Mouse (Mus musculus) stomach, embryonic 14.5 days (tissue): ENCODE data around the gene Tnni2. TPM values are rescaled to one million over a fixed set of nuclear protein-coding genes. Genes with fewer than 3 reads are reported as not detected.

ENCODE experiments used
- ATAC-seq: fragments of 200-750 bp; cut with Nextera tagmentation; 2 replicates; pipeline ENCODE4 v1.8.0; 2017; ENCODE audit warnings: low read depth, moderate TSS enrichment; ENCODE audit not compliant: insufficient number of reproducible peaks, insufficient read depth, low FRiP score
- H3K27ac ChIP-seq: fragments of 300-500 bp; sonication (generic); 2 replicates; pipeline ENCODE4 v1.5.1; 2014; ENCODE audit warnings: mild to moderate bottlenecking, low read length, moderate library complexity, mixed read lengths
- H3K27me3 ChIP-seq: fragments of 300-500 bp; sonication (generic); 2 replicates; pipeline ENCODE4 v1.6.1; 2014; ENCODE audit warnings: low read length, control low read depth, mixed read lengths; ENCODE audit not compliant: control insufficient read depth, insufficient read depth
- H3K36me3 ChIP-seq: fragments of 300-500 bp; sonication (generic); 2 replicates; pipeline ENCODE4 v1.6.1; 2014; ENCODE audit warnings: mild to moderate bottlenecking, control low read depth, low read length, moderate library complexity, mixed read lengths; ENCODE audit not compliant: control insufficient read depth, insufficient read depth
- H3K4me1 ChIP-seq: fragments of 300-500 bp; sonication (generic); 2 replicates; pipeline ENCODE4 v1.6.1; 2014; ENCODE audit warnings: low read length, control low read depth, mixed read lengths; ENCODE audit not compliant: control insufficient read depth, insufficient read depth
- H3K4me2 ChIP-seq: fragments of 300-500 bp; sonication (generic); replicated peaks from 2 replicates; pipeline ENCODE4 v1.6.1; 2014; ENCODE audit warnings: low read depth, low read length, control low read depth
- H3K4me3 ChIP-seq: fragments of 300-500 bp; sonication (generic); 2 replicates; pipeline ENCODE4 v1.5.1; 2014; ENCODE audit warnings: low read depth, low read length, control low read depth
- H3K9ac ChIP-seq: fragments of 300-500 bp; sonication (generic); replicated peaks from 2 replicates; pipeline ENCODE4 v1.6.1; 2014; ENCODE audit warnings: low read depth, mild to moderate bottlenecking, control low read depth, low read length, moderate library complexity, mixed read lengths
- H3K9me3 ChIP-seq: fragments of 300-500 bp; sonication (generic); 2 replicates; pipeline ENCODE4 v1.6.1; 2016; ENCODE audit warnings: low read depth, low read length, control low read depth; ENCODE audit not compliant: control insufficient read depth
- WGBS: fragments of 180-500 bp; shearing (Covaris S2); extraction: QIAGEN DNeasy Blood & Tissue Kit; methylation state at CpG from one replicate; pipeline ENCODE4 v1.1.7; 2014; 5-methylcytosine and 5-hydroxymethylcytosine counted together
- polyA plus RNA-seq: library from polyadenylated mRNA; unstranded; fragments of >200 nt; fragmentation: Nextera tagmentation; extraction: Ambion mirVana; gene quantifications from 2 replicates; pipeline ENCODE4 v1.2.1, GENCODE M21; 2014

Tnni2 gene
- polyA plus RNA-seq, 1 experiment from 2014 or later: 4.6 TPM

DNA sequence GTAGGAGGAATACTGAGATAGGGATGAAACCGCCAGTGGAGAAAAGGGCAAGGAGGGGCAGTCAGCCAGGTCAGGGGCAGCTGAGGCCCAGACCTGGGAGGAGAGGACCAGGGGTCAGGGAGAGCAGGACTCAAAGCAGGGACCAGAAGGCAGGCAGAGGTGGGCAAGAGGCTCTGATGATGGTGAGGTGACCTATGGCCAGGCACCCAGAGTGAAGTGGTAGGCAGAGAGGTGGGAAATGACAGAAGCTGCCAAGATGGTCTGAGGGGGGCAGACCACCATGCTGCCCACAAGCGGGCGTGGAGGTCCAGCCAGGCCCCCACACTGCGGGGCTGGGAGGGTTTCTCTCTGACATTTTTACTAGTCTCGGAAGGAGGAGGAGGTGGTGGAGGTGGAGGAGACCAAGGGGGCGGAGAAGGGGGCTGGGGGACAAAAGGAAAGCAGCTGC, 29.8 kb downstream of the Tnni2 start:
- ATAC-seq: peak; percentile 38; the same call in 1 of the 2 replicates
- peak overlapping the region; percentile 74 for H3K9ac ChIP-seq
- peaks cover 3% of the 10 kb centered on the region; the same call in 1 of the 2 replicates for H3K36me3 ChIP-seq
- H3K4me2 ChIP-seq: peak overlapping the region; percentile 70
- peak overlapping the region; percentile 38 for H3K4me3 ChIP-seq
- H3K4me1 ChIP-seq: peaks cover 46% of the 10 kb centered on the region
- peak overlapping the region; percentile 97 for H3K27ac ChIP-seq
- H3K27me3 ChIP-seq: no peaks in the 10 kb centered on the region
- WGBS: 25% methylated on average over 6 of the region's 6 CpGs
- H3K9me3 ChIP-seq: no peaks in the 10 kb centered on the region

DNA sequence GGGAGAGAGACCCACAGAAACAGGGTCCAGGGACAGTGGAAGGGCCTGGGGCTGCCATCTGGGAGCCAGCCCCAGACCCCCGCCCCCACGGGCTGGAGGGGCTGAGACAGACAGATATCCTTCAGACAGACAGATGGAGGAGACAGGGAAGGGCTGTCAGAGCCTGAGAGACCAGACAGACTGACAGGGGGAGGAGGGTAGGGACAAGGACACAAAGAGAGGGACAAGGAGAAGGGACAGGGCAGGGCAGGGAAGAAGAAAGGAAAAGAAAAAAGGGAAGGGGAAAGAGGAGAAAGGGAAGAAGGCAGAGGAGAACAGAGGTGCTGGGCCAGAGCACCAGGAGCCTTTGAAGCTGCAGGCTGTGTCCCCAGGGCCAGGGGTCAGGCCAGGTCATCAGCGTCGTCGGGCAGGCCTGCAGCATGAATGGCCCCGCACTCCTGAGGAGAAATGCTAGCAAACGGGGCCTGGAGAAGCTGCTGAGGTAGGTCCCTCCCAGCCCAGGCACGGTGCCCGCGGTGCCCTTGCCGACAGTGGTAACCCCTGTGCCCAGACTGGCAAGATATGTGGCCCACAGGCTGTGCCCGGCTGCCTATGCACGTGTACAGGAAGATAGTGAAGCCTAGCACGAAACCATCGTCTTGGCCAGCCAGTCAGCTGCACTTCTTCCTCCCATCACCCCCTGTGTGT, 30.4 kb downstream of the Tnni2 start:
- peak overlapping the region; percentile 38 for H3K4me3 ChIP-seq
- H3K4me2 ChIP-seq: peak overlapping the region; percentile 70
- 29% methylated on average over 15 of the region's 15 CpGs for WGBS
- peak overlapping the region; percentile 74 for H3K9ac ChIP-seq
- no peak; the same call in 1 of the 2 replicates for ATAC-seq
- H3K4me1 ChIP-seq: peaks cover 49% of the 10 kb centered on the region
- H3K27me3 ChIP-seq: no peaks in the 10 kb centered on the region
- H3K9me3 ChIP-seq: no peaks in the 10 kb centered on the region
- peaks cover 3% of the 10 kb centered on the region; the same call in 1 of the 2 replicates for H3K36me3 ChIP-seq
- peak overlapping the region; percentile 97 for H3K27ac ChIP-seq

DNA sequence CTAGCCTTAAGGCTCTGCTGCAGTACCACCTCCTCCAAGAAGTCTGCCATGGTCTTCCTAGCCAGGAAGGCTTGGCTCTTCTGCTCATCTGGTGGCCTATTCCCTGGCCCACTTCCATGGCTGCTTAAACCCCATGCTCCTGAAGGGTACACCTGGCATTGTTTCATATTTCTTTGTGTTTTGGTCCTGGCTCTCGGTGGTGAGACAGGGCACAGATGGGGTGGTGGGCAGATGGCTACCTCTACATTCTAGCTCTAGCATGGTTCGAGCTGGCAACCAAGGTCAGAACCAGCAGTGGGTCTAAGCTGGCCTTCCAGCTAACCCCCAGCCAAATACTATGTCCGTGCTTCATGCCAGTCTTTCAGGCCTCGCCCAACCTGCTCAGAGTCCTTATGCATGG, 31.3 kb downstream of the Tnni2 start:
- ATAC-seq: no peak
- Histone ChIP-seq H3K4me3 (peak overlapping the region; percentile 38), H3K4me1 (peaks cover 52% of the 10 kb centered on the region), H3K27me3 (no peaks in the 10 kb centered on the region), H3K4me2 (peak overlapping the region; percentile 70), H3K9me3 (no peaks in the 10 kb centered on the region), H3K36me3 (peaks cover 5% of the 10 kb centered on the region; the same call in 1 of the 2 replicates), H3K9ac (peak overlapping the region; percentile 74), H3K27ac (peak overlapping the region; percentile 97)
- WGBS: 86% methylated on average over 4 of the region's 4 CpGs

DNA sequence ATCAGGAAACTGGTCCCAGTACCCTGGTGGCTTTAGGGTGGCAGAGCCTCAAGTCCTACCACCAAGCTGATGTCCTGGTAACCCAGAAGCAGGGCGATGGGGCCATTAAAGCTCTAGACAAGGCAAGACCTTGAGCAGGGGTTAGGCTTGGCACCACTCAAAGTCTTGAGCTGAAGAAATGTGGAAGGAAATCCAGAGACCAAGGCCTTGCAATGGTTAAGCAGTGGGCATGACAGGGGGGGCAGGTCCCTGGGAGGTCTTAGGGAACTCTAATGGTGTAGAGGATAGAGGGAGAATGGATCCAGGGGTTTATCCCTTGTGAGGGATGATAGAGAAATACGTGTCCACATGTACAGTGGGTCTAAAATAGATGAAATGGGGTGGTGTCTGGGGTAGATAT, 31.9 kb downstream of the Tnni2 start:
- 82% methylated on average over 2 of the region's 2 CpGs for WGBS
- no peaks in the 10 kb centered on the region for H3K9me3 ChIP-seq
- H3K4me2 ChIP-seq: peak overlapping the region; percentile 70
- no peaks in the 10 kb centered on the region for H3K27me3 ChIP-seq
- H3K4me3 ChIP-seq: peak overlapping the region; percentile 38
- H3K27ac ChIP-seq: peak overlapping the region; percentile 97
- peaks cover 53% of the 10 kb centered on the region for H3K4me1 ChIP-seq
- ATAC-seq: no peak
- H3K9ac ChIP-seq: peak overlapping the region; percentile 74
- peaks cover 5% of the 10 kb centered on the region; the same call in 1 of the 2 replicates for H3K36me3 ChIP-seq

DNA sequence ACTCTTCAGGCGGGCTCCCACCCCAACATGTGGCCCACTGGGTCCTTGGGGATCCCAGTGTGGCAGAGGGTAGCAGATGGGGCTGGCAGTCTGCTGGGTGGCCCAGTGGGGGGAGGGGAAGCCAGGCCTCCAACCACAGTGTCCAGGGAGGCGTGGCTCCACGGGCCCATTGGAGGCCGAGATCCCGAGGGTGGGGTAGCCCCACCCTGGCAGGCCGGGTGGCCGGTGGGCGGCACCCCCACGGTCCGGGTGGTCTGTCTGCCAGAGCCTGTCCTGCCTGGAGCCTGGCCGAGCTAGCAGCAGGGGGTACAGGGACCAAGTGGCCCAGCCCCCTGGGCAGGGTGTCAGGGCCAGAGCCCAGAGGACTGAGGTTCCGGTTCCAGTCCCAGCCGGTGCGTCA, 33.2 kb downstream of the Tnni2 start:
- peak overlapping the region; percentile 97 for H3K27ac ChIP-seq
- ATAC-seq: no peak
- peaks cover 8% of the 10 kb centered on the region; the same call in 1 of the 2 replicates for H3K36me3 ChIP-seq

DNA sequence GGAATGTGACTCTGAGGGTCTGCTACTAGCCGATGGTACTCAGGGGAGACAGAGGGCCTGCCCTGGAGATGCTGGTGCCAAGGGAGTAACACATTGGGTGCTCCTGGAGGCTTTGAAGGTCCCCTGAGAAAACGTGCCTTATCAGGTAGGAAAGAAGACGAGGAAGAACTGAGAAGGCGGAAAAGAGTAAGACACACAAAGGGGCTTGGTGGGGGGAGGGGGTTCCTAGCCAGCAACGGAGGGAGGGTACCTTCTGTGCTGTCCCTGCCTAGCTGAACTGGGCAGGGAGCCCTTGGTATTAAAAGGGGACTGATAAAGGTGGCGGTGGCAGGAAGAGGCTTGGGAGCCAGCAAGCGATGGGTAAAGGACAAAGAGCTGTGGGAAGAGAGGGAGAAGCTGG, 34.0 kb downstream of the Tnni2 start:
- 55% methylated on average over 7 of the region's 7 CpGs for WGBS
- peaks cover 8% of the 10 kb centered on the region; the same call in 1 of the 2 replicates for H3K36me3 ChIP-seq
- peaks cover 56% of the 10 kb centered on the region for H3K4me1 ChIP-seq
- peak overlapping the region; percentile 43 for H3K9ac ChIP-seq
- H3K9me3 ChIP-seq: no peaks in the 10 kb centered on the region
- no peaks in the 10 kb centered on the region for H3K27me3 ChIP-seq
- H3K27ac ChIP-seq: peak overlapping the region; percentile 97
- peak overlapping the region; percentile 70 for H3K4me2 ChIP-seq
- H3K4me3 ChIP-seq: peak overlapping the region; percentile 38
- ATAC-seq: no peak

More for the DNA sequence above, 33.2 kb downstream of the Tnni2 start:
- Histone ChIP-seq H3K4me3 (peak overlapping the region; percentile 38), H3K9me3 (no peaks in the 10 kb centered on the region), H3K4me1 (peaks cover 57% of the 10 kb centered on the region), H3K27me3 (no peaks in the 10 kb centered on the region), H3K9ac (peak overlapping the region; percentile 43), H3K4me2 (peak overlapping the region; percentile 70)
- WGBS: 62% methylated on average over 9 of the region's 14 CpGs

DNA sequence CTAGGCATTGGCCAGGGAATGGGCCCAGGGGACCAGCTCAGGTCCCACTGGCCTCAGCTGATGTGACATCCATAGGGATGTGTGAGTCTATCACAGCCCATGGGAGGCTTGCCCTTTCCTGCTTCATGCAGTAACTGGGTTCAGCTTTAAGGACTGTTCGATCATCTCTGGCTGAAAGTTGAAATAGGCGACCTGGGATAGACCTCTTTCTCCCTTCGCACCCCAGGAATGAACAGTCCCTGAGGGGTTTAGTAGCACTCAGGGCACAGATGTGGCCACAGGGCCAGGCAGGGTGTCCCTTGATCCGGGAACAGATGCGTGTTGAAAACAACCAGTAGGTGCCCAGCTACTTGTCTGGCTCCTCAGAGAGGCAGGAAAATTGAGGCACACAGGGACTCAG, 34.7 kb downstream of the Tnni2 start:
- peak overlapping the region; percentile 97 for H3K27ac ChIP-seq
- H3K36me3 ChIP-seq: peaks cover 8% of the 10 kb centered on the region; the same call in 1 of the 2 replicates
- H3K9ac ChIP-seq: peak overlapping the region; percentile 43
- H3K4me2 ChIP-seq: peak overlapping the region; percentile 70
- peaks cover 56% of the 10 kb centered on the region for H3K4me1 ChIP-seq
- ATAC-seq: no peak
- H3K4me3 ChIP-seq: peak overlapping the region; percentile 38
- WGBS: 79% methylated on average over 5 of the region's 5 CpGs
- H3K9me3 ChIP-seq: no peaks in the 10 kb centered on the region
- H3K27me3 ChIP-seq: no peaks in the 10 kb centered on the region

DNA sequence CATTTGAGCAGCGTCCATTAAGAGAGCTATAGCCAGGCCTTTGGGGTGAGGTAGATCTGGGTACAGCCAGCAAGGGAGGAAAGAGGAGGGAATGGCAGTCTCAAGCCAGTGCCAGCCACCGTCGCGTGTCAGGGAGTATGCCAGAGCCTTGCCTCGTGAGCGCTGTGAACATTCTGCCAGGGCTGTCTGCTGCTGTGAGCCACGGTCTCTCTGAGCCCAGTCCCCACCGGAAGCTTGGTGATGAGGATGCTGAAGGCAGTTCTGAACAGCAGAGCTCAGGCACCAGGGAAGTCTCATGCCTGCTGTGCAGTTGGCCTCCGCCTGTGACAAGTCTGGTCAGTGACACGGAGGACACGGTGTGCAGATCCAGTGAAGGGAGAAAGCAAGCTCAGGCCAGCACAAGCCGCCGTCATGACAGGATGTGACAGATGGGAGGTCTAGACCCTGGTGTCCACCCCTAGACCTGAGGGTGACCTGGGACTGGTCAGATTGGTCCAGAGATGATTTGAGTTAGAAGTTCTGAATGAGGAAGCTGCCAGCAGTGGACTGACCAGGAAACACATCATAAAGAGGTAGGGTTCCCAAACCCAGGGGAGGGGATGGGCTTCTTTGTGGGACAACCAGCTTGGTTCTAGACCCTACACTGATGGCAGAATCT, 35.3 kb downstream of the Tnni2 start:
- H3K27me3 ChIP-seq: no peaks in the 10 kb centered on the region
- peak overlapping the region; percentile 97 for H3K27ac ChIP-seq
- WGBS: 71% methylated on average over 13 of the region's 13 CpGs
- H3K4me3 ChIP-seq: peak overlapping the region; percentile 38
- peak overlapping the region; percentile 70 for H3K4me2 ChIP-seq
- H3K4me1 ChIP-seq: peaks cover 57% of the 10 kb centered on the region
- no peak for ATAC-seq
- H3K36me3 ChIP-seq: peaks cover 8% of the 10 kb centered on the region; the same call in 1 of the 2 replicates
- H3K9me3 ChIP-seq: no peaks in the 10 kb centered on the region
- peak overlapping the region; percentile 43; the same call in 1 of the 2 replicates for H3K9ac ChIP-seq
